Mouse (Mus musculus) CH12.LX (cell line): ENCODE data around the gene Hyal2. TPM values are rescaled to one million over a fixed set of nuclear protein-coding genes. Genes with fewer than 3 reads are reported as not detected.

ENCODE experiments used
- DNase-seq: peaks from one replicate; pipeline ENCODE4 v3.0.0-alpha.2; 2013; ENCODE audit errors: extremely low read depth
- H3K27ac ChIP-seq: 2 replicates; pipeline ENCODE4 v1.5.1; 2012; ENCODE audit warnings: low read depth, mild to moderate bottlenecking, control low read depth, moderate library complexity; ENCODE audit not compliant: insufficient read depth
- H3K27me3 ChIP-seq: replicated peaks from 2 replicates; pipeline ENCODE3; 2012; ENCODE audit warnings: inconsistent platforms
- H3K36me3 ChIP-seq, 2 experiments: replicated peaks in 1 of 2; 2 replicates each; pipeline versions ENCODE3 to v1.6.1; 2012; ENCODE audit warnings: inconsistent platforms in 1 of 2, low read length in 1 of 2, mild to moderate bottlenecking in 1 of 2, mixed read lengths in 1 of 2, moderate library complexity in 1 of 2; ENCODE audit not compliant: control insufficient read depth in 1 of 2, insufficient read depth in 1 of 2
- H3K4me1 ChIP-seq, 2 experiments: 2 replicates each; pipeline ENCODE4 v1.6.1; 2012; ENCODE audit warnings: inconsistent platforms in 1 of 2, moderate library complexity in 1 of 2; ENCODE audit not compliant: insufficient read depth in 2 of 2, control insufficient read depth in 1 of 2
- H3K4me2 ChIP-seq: 2 replicates; pipeline ENCODE4 v1.6.1; 2012; ENCODE audit warnings: low read depth, mild to moderate bottlenecking, control low read depth; ENCODE audit not compliant: poor library complexity, insufficient read depth, severe bottlenecking
- H3K4me3 ChIP-seq, 3 experiments: fragments of 150-350 bp in 1 of 3; sonication (generic) in 1 of 3; replicated peaks in 1 of 3; 2 replicates each; pipeline versions ENCODE3 to v1.5.1; 2011 to 2012; ENCODE audit warnings: low read depth in 2 of 3, low read length in 2 of 3, mild to moderate bottlenecking in 2 of 3, moderate library complexity in 2 of 3, control low read depth in 1 of 3, improper control_type of control experiment in 1 of 3, inconsistent platforms in 1 of 3, mixed read lengths in 1 of 3; ENCODE audit not compliant: poor library complexity in 1 of 3
- H3K79me2 ChIP-seq: replicated peaks from 2 replicates; pipeline ENCODE4 v1.6.1; 2012; ENCODE audit warnings: mild to moderate bottlenecking, moderate library complexity; ENCODE audit not compliant: control insufficient read depth, poor library complexity, insufficient read depth, severe bottlenecking; ENCODE audit errors: extremely low read depth
- H3K9ac ChIP-seq: 2 replicates; pipeline ENCODE4 v1.6.1; 2012; ENCODE audit warnings: low read depth, mild to moderate bottlenecking, control low read depth, moderate library complexity; ENCODE audit not compliant: insufficient read depth
- H3K9me3 ChIP-seq: replicated peaks from 2 replicates; pipeline ENCODE3; 2012; ENCODE audit warnings: low read length, inconsistent platforms, mixed read lengths
- BHLHE40 ChIP-seq: IDR thresholded peaks from 2 replicates; pipeline ENCODE4 v1.6.1; 2011; ENCODE audit warnings: mild to moderate bottlenecking, low read depth, low read length, improper control_type of control experiment
- CHD1 ChIP-seq: IDR thresholded peaks from 2 replicates; pipeline ENCODE4 v1.6.1; 2012; ENCODE audit warnings: low read depth, low read length, improper control_type of control experiment, inconsistent platforms
- CHD2 ChIP-seq: IDR thresholded peaks from 2 replicates; pipeline ENCODE4 v1.6.1; 2011; ENCODE audit warnings: low read length, improper control_type of control experiment
- CTCF ChIP-seq, 2 experiments: IDR thresholded peaks in 1 of 2; conservative IDR thresholded peaks in 1 of 2; 2 replicates each; pipeline ENCODE4 v1.5.1; 2011 to 2012; ENCODE audit warnings: low read depth in 2 of 2, low read length in 2 of 2, improper control_type of control experiment in 1 of 2, inconsistent platforms in 1 of 2, mild to moderate bottlenecking in 1 of 2, moderate library complexity in 1 of 2
- E2F4 ChIP-seq: IDR thresholded peaks from 2 replicates; pipeline ENCODE4 v1.6.1; 2011; ENCODE audit warnings: low read depth, low read length, improper control_type of control experiment; ENCODE audit not compliant: insufficient replicate concordance
- ELF1 ChIP-seq: IDR thresholded peaks from 2 replicates; pipeline ENCODE4 v1.6.1; 2014; ENCODE audit warnings: low read depth, mild to moderate bottlenecking, inconsistent platforms, low read length, improper control_type of control experiment
- EP300 ChIP-seq: IDR thresholded peaks from 2 replicates; pipeline ENCODE4 v1.6.1; 2011; ENCODE audit warnings: low read length, improper control_type of control experiment
- ETS1 ChIP-seq: conservative IDR thresholded peaks from 2 replicates; pipeline ENCODE4 v1.6.1; 2012; ENCODE audit warnings: low read depth, mild to moderate bottlenecking, inconsistent platforms, low read length, improper control_type of control experiment, moderate library complexity
- GABPA ChIP-seq: IDR thresholded peaks from 2 replicates; pipeline ENCODE4 v1.6.1; 2012; ENCODE audit warnings: low read depth, low read length, improper control_type of control experiment, inconsistent platforms; ENCODE audit not compliant: insufficient replicate concordance
- HCFC1 ChIP-seq: IDR thresholded peaks from 2 replicates; pipeline ENCODE4 v1.6.1; 2012; ENCODE audit warnings: low read depth, mild to moderate bottlenecking, inconsistent platforms, low read length, improper control_type of control experiment
- IRF4 ChIP-seq: IDR thresholded peaks from 2 replicates; pipeline ENCODE4 v1.6.1; 2014; ENCODE audit warnings: low read depth, mild to moderate bottlenecking, inconsistent platforms, low read length, improper control_type of control experiment
- JUN ChIP-seq: IDR thresholded peaks from 2 replicates; pipeline ENCODE4 v1.6.1; 2011; ENCODE audit warnings: low read depth, mild to moderate bottlenecking, low read length, improper control_type of control experiment, moderate library complexity; ENCODE audit not compliant: insufficient read depth
- JUND ChIP-seq: conservative IDR thresholded peaks from 2 replicates; pipeline ENCODE4 v1.6.1; 2011; ENCODE audit warnings: low read depth, low read length, improper control_type of control experiment
- KAT2A ChIP-seq: IDR thresholded peaks from 2 replicates; pipeline ENCODE4 v1.6.1; 2012; ENCODE audit warnings: low read length, improper control_type of control experiment, inconsistent platforms; ENCODE audit not compliant: insufficient replicate concordance
- MAFK ChIP-seq: IDR thresholded peaks from 2 replicates; pipeline ENCODE4 v1.6.1; 2011; ENCODE audit warnings: low read length, improper control_type of control experiment; ENCODE audit not compliant: insufficient replicate concordance
- MAX ChIP-seq: IDR thresholded peaks from 2 replicates; pipeline ENCODE4 v1.6.1; 2011; ENCODE audit warnings: low read length, improper control_type of control experiment
- MAZ ChIP-seq: IDR thresholded peaks from 2 replicates; pipeline ENCODE4 v1.6.1; 2012; ENCODE audit warnings: low read depth, mild to moderate bottlenecking, inconsistent platforms, low read length, improper control_type of control experiment, moderate library complexity
- MEF2A ChIP-seq: IDR thresholded peaks from 2 replicates; pipeline ENCODE4 v1.6.1; 2014; ENCODE audit warnings: low read depth, mild to moderate bottlenecking, inconsistent platforms, low read length, improper control_type of control experiment, borderline replicate concordance
- MXI1 ChIP-seq: IDR thresholded peaks from 2 replicates; pipeline ENCODE4 v1.6.1; 2011; ENCODE audit warnings: mild to moderate bottlenecking, low read depth, low read length, improper control_type of control experiment
- MYC ChIP-seq: IDR thresholded peaks from 2 replicates; pipeline ENCODE4 v1.6.1; 2011; ENCODE audit warnings: low read depth, mild to moderate bottlenecking, improper control_type of control experiment, low read length
- NELFE ChIP-seq: IDR thresholded peaks from 2 replicates; pipeline ENCODE4 v1.6.1; 2011; ENCODE audit warnings: low read depth, low read length, improper control_type of control experiment
- NRF1 ChIP-seq: IDR thresholded peaks from 2 replicates; pipeline ENCODE4 v1.6.1; 2014; ENCODE audit warnings: low read depth, mild to moderate bottlenecking, inconsistent platforms, low read length, improper control_type of control experiment, moderate library complexity
- PAX5 ChIP-seq: IDR thresholded peaks from 2 replicates; pipeline ENCODE4 v1.6.1; 2012; ENCODE audit warnings: low read length, inconsistent platforms, mixed read lengths
- POLR2A ChIP-seq: IDR thresholded peaks from 2 replicates; pipeline ENCODE4 v1.6.1; 2011; ENCODE audit warnings: low read depth, mild to moderate bottlenecking, improper control_type of control experiment, low read length
- POLR2AphosphoS2 ChIP-seq: IDR thresholded peaks from 2 replicates; pipeline ENCODE4 v1.6.1; 2011; ENCODE audit warnings: low read depth, low read length, improper control_type of control experiment
- RAD21 ChIP-seq: IDR thresholded peaks from 2 replicates; pipeline ENCODE4 v1.6.1; 2011; ENCODE audit warnings: low read depth, mild to moderate bottlenecking, low read length, improper control_type of control experiment, moderate library complexity
- RCOR1 ChIP-seq: conservative IDR thresholded peaks from 2 replicates; pipeline ENCODE4 v1.6.1; 2012; ENCODE audit warnings: low read depth, mild to moderate bottlenecking, inconsistent platforms, low read length, improper control_type of control experiment
- SIN3A ChIP-seq: IDR thresholded peaks from 2 replicates; pipeline ENCODE4 v1.6.1; 2012; ENCODE audit warnings: low read length, improper control_type of control experiment, inconsistent platforms
- SMC3 ChIP-seq: IDR thresholded peaks from 2 replicates; pipeline ENCODE4 v1.6.1; 2011; ENCODE audit warnings: low read depth, low read length, improper control_type of control experiment
- TBP ChIP-seq: conservative IDR thresholded peaks from 2 replicates; pipeline ENCODE4 v1.6.1; 2011; ENCODE audit warnings: low read depth, low read length, improper control_type of control experiment
- TCF12 ChIP-seq: IDR thresholded peaks from 2 replicates; pipeline ENCODE4 v1.6.1; 2014; ENCODE audit warnings: low read depth, mild to moderate bottlenecking, inconsistent platforms, low read length, improper control_type of control experiment
- UBTF ChIP-seq: IDR thresholded peaks from 2 replicates; pipeline ENCODE4 v1.6.1; 2012; ENCODE audit warnings: low read depth, mild to moderate bottlenecking, inconsistent platforms, low read length, improper control_type of control experiment, moderate library complexity
- USF1 ChIP-seq: IDR thresholded peaks from 2 replicates; pipeline ENCODE4 v1.6.1; 2014; ENCODE audit warnings: low read depth, mild to moderate bottlenecking, inconsistent platforms, low read length, improper control_type of control experiment
- USF2 ChIP-seq: conservative IDR thresholded peaks from 2 replicates; pipeline ENCODE4 v1.6.1; 2011; ENCODE audit warnings: low read depth, low read length, improper control_type of control experiment
- ZC3H11A ChIP-seq: IDR thresholded peaks from 2 replicates; pipeline ENCODE4 v1.6.1; 2012; ENCODE audit warnings: low read depth, mild to moderate bottlenecking, inconsistent platforms, low read length, improper control_type of control experiment
- ZKSCAN1 ChIP-seq: IDR thresholded peaks from 2 replicates; pipeline ENCODE4 v1.6.1; 2012; ENCODE audit warnings: low read depth, inconsistent platforms, low read length, improper control_type of control experiment, borderline replicate concordance
- ZMIZ1 ChIP-seq: IDR thresholded peaks from 2 replicates; pipeline ENCODE4 v1.6.1; 2012; ENCODE audit warnings: low read depth, mild to moderate bottlenecking, inconsistent platforms, low read length, improper control_type of control experiment
- ZNF384 ChIP-seq: IDR thresholded peaks from 2 replicates; pipeline ENCODE4 v1.6.1; 2012; ENCODE audit warnings: low read depth, low read length, improper control_type of control experiment, inconsistent platforms
- dilution Hi-C: fragments of 300-500 bp; cut with MboI; formaldehyde crosslinking; loops from 2 replicates; pipeline ENCODE4 v1.14.3; 2020; ENCODE audit warnings: low sequenced_read_pairs; ENCODE audit not compliant: extremely low pct_unique_long_range_greater_than_20kb, extremely low pct_ligation_motif_present
- in situ Hi-C: fragments of 300-500 bp; cut with MboI; formaldehyde crosslinking; loops from 3 replicates; pipeline ENCODE4 v1.14.3; 2019; ENCODE audit warnings: low sequenced_read_pairs, low pct_ligation_motif_present, low pct_unique_long_range_greater_than_20kb, mixed read lengths
- polyA plus RNA-seq: library from polyadenylated mRNA; unstranded; fragments of >175 nt; gene quantifications from 2 replicates; pipeline ENCODE4 v1.2.1, GENCODE M21; 2012; ENCODE audit warnings: low read depth; ENCODE audit not compliant: insufficient read length
- total RNA-seq, 2 experiments: library from RNA; depleted of rRNA; stranded (reverse); fragments of 300-350 nt in 1 of 2; fragments of >200 nt in 1 of 2; gene quantifications; 2 replicates each; pipeline ENCODE4 v1.2.3; 2012 to 2014

Hyal2 gene
- total and polyA plus RNA-seq, 3 experiments = 16.4 to 30.9 (median 26.8) TPM

GRCm38 (mm10) chr9:107554319-107554825 is 13.4 kb upstream of the Hyal2 start:
- TF ChIP-seq CHD1 (no peak), GABPA (no peak), ELF1 (peak; percentile 90), MAX (peak; percentile 91), RCOR1 (no peak), NRF1 (peak; percentile 88), ZNF384 (no peak), SIN3A (peak; percentile 77), TCF12 (peak; percentile 77), POLR2A (peak; percentile 93), EP300 (no peak), ZKSCAN1 (no peak), SMC3 (no peak), RAD21 (no peak), ZC3H11A (no peak), POLR2AphosphoS2 (peak; percentile 85), MEF2A (peak; percentile 6; the same call in 1 of the 2 replicates), HCFC1 (peak; percentile 42), MAZ (peak; percentile 80; the same call in 1 of the 2 replicates), ZMIZ1 (peak; percentile 74), JUN (peak; percentile 80), E2F4 (0 out of 2 replicates have a peak, but pooled peaks have one; percentile 48), PAX5 (no peak), MAFK (no peak), CHD2 (no peak), MXI1 (peak; percentile 92), TBP (no peak), KAT2A (0 out of 2 replicates have a peak, but pooled peaks have one; percentile 12), ETS1 (peak; percentile 49; the same call in 1 of the 2 replicates), CTCF (conservative IDR thresholded peaks at IDR 0.05 in 1 of 2, IDR thresholded peaks at IDR 0.05 in 1 of 2; ENCODE audit: low read depth in 2 of 2, low read length in 2 of 2) (no peak), NELFE (peak; percentile 77), JUND (no peak), USF2 (no peak), BHLHE40 (peak; percentile 83), UBTF (no peak), MYC (peak; percentile 71), IRF4 (no peak; the same call in 1 of the 2 replicates), USF1 (no peak)
- peak; percentile 97 for DNase-seq
- no peaks in the 10 kb centered on the region for H3K27me3 ChIP-seq
- in situ Hi-C loops = no loop called here
- dilution Hi-C loops = no loop called here
- peaks cover 10 to 30% of the 10 kb centered on the region in 2 experiments for H3K4me1 ChIP-seq
- peak overlapping the region; percentile 69 to 91 (median 83) for H3K4me3 ChIP-seq
- H3K9me3 ChIP-seq = no peaks in the 10 kb centered on the region
- peaks cover 29% of the 10 kb centered on the region for H3K79me2 ChIP-seq
- H3K4me2 ChIP-seq = peak overlapping the region; percentile 77; the same call in 1 of the 2 replicates
- H3K27ac ChIP-seq = peak overlapping the region; percentile 82
- H3K9ac ChIP-seq = peak overlapping the region; percentile 77
- H3K36me3 ChIP-seq = peaks cover 26 to 46% of the 10 kb centered on the region in 2 experiments
